ENCODE assay signal across 15 mouse cellular contexts in genomic region chr3:35249160-35249559, GRCm38 (mm10).
DNase-seq lines count a peak whose midpoint lies in the region; ATAC-seq and TF ChIP-seq lines count a peak whose summit lies in the region.
"Had no signal": no experiment of that assay in that cellular context is flagged by ENCODE, and none has a peak within 500 bp of the region (broad histone marks: within the 10 kb centered on the region; RNA-seq: fewer than 3 reads in every experiment).

No protein-coding gene starts in this region.

- H3K27me3 ChIP-seq in neural tube, embryonic 11.5 days (ENCODE audit: control insufficient read depth, insufficient read depth, low read length): no peaks in the 10 kb centered on the region
- H3K27me3 ChIP-seq in lung, embryonic 15.5 days: no peaks in the 10 kb centered on the region
- no peaks in the 10 kb centered on the region for H3K27me3 ChIP-seq in stomach, embryonic 16.5 days (ENCODE audit: control insufficient read depth, insufficient read depth, low read length)
- H3K27me3 ChIP-seq in cerebellum, adult 2 months (ENCODE audit: control insufficient read depth, insufficient read depth, low read length): no peaks in the 10 kb centered on the region
- H3K27me3 ChIP-seq: CH12.LX; forebrain, embryonic 12.5 days; Patski had no signal

- 62% methylated on average over 10 of the region's 10 CpGs for WGBS in neural tube, embryonic 11.5 days
- 34% methylated on average over 10 of the region's 10 CpGs for WGBS in lung, embryonic 15.5 days
- WGBS in stomach, embryonic 16.5 days: 23% methylated on average over 10 of the region's 10 CpGs
- WGBS in cerebellum, adult 2 months: 54% methylated on average over 10 of the region's 10 CpGs

- peak; percentile 38 to 40 for DNase-seq in heart, postnatal 10 days
- DNase-seq in heart, adult 9 months (ENCODE audit: low spot score in 2 of 2): no peak
- DNase-seq in neural tube, embryonic 11.5 days (ENCODE audit: low spot score): peak; percentile 33
- no peak for DNase-seq in neural tube, embryonic 10.5 days (ENCODE audit: extremely low spot score, low spot score)
- no peak for DNase-seq in cerebellum, adult 2 months
- DNase-seq in B cell, adult 2 months: no peak
- DNase-seq: adrenal gland, adult 2 months; gastrocnemius, postnatal 10 days; kidney, postnatal 14 days had no signal

- intact Hi-C loops in heart, postnatal 10 days (cut with DNase I): no loop called here

- H3K9ac ChIP-seq in neural tube, embryonic 11.5 days (ENCODE audit: low read length): no peak overlapping the region
- H3K9ac ChIP-seq in lung, embryonic 15.5 days: no peak overlapping the region
- no peak overlapping the region for H3K9ac ChIP-seq in stomach, embryonic 16.5 days (ENCODE audit: low read length)
- H3K9ac ChIP-seq: forebrain, embryonic 12.5 days had no signal

- no peaks in the 10 kb centered on the region for H3K36me3 ChIP-seq in neural tube, embryonic 11.5 days (ENCODE audit: control insufficient read depth, insufficient read depth, low read length)
- H3K36me3 ChIP-seq in lung, embryonic 15.5 days: no peaks in the 10 kb centered on the region
- H3K36me3 ChIP-seq in stomach, embryonic 16.5 days (ENCODE audit: control insufficient read depth, insufficient read depth, low read length): no peaks in the 10 kb centered on the region
- H3K36me3 ChIP-seq: forebrain, embryonic 12.5 days; midbrain, embryonic 10.5 days had no signal

- no peak for ATAC-seq in neural tube, embryonic 11.5 days (ENCODE audit: insufficient read depth, low FRiP score, low TSS enrichment)
- peak; percentile 64 for ATAC-seq in lung, embryonic 15.5 days (ENCODE audit: borderline replicate concordance, extremely low read depth, low FRiP score, low TSS enrichment)
- peak; percentile 85 for ATAC-seq in stomach, embryonic 16.5 days (ENCODE audit: insufficient read depth, low FRiP score)
- ATAC-seq: Patski had no signal

- no peak for TF ChIP-seq POLR2A in cerebellum, adult 2 months (IDR thresholded peaks at IDR 0.05; ENCODE audit: borderline replicate concordance, insufficient read depth, low read length)

- H3K9me3 ChIP-seq in neural tube, embryonic 11.5 days (ENCODE audit: control insufficient read depth, low read length): no peaks in the 10 kb centered on the region
- no peaks in the 10 kb centered on the region for H3K9me3 ChIP-seq in lung, embryonic 15.5 days
- no peaks in the 10 kb centered on the region for H3K9me3 ChIP-seq in stomach, embryonic 16.5 days (replicated peaks; ENCODE audit: control insufficient read depth, low read length)
- H3K9me3 ChIP-seq: forebrain, embryonic 12.5 days; midbrain, embryonic 10.5 days had no signal

- peaks cover 4% of the 10 kb centered on the region; the same call in 1 of the 2 replicates for H3K4me1 ChIP-seq in neural tube, embryonic 11.5 days (ENCODE audit: control insufficient read depth, insufficient read depth, low read length)
- peaks cover 9% of the 10 kb centered on the region for H3K4me1 ChIP-seq in lung, embryonic 15.5 days
- no peaks in the 10 kb centered on the region; the same call in 1 of the 2 replicates for H3K4me1 ChIP-seq in stomach, embryonic 16.5 days (ENCODE audit: control insufficient read depth, insufficient read depth, low read length)
- H3K4me1 ChIP-seq in cerebellum, adult 2 months (ENCODE audit: control insufficient read depth, insufficient read depth, low read length): no peaks in the 10 kb centered on the region

- TF ChIP-seq CTCF in cerebellum, adult 2 months (IDR thresholded peaks at IDR 0.05; ENCODE audit: borderline replicate concordance, insufficient read depth, low read depth, low read length): no peak

- no peak overlapping the region for H3K4me3 ChIP-seq in neural tube, embryonic 11.5 days (ENCODE audit: low read depth, low read length)
- no peak overlapping the region for H3K4me3 ChIP-seq in lung, embryonic 15.5 days
- H3K4me3 ChIP-seq in stomach, embryonic 16.5 days (replicated peaks; ENCODE audit: low read length): no peak overlapping the region
- no peak overlapping the region for H3K4me3 ChIP-seq in cerebellum, adult 2 months (replicated peaks; ENCODE audit: insufficient read depth, low read depth, low read length)
- H3K4me3 ChIP-seq: forebrain, embryonic 12.5 days; midbrain, embryonic 10.5 days had no signal

- no peak overlapping the region for H3K27ac ChIP-seq in neural tube, embryonic 11.5 days (ENCODE audit: low read depth, low read length)
- H3K27ac ChIP-seq in lung, embryonic 15.5 days: 0 out of 2 replicates have a peak overlapping the region, but pooled peaks have one; percentile 39
- H3K27ac ChIP-seq in stomach, embryonic 16.5 days (ENCODE audit: low read length): no peak overlapping the region
- H3K27ac ChIP-seq in cerebellum, adult 2 months (ENCODE audit: insufficient read depth, low read length): no peak overlapping the region
- H3K27ac ChIP-seq: forebrain, embryonic 12.5 days; midbrain, embryonic 10.5 days had no signal

- H3K4me2 ChIP-seq in neural tube, embryonic 11.5 days (ENCODE audit: low read depth): no peak overlapping the region
- H3K4me2 ChIP-seq in lung, embryonic 15.5 days: no peak overlapping the region
- no peak overlapping the region for H3K4me2 ChIP-seq in stomach, embryonic 16.5 days (ENCODE audit: low read depth, low read length)
- H3K4me2 ChIP-seq: forebrain, embryonic 12.5 days had no signal

Comparison
In these comparisons a context has a peak if more than half of its experiments do, and no peak if none do; other contexts are left out.
1. DNase-seq: peak in heart, postnatal 10 days (2 of 2) and neural tube, embryonic 11.5 days (single experiment); none in heart, adult 9 months (0 of 2), neural tube, embryonic 10.5 days (single experiment), cerebellum, adult 2 months (0 of 2) and B cell, adult 2 months (0 of 2).